Mouse (Mus musculus) cerebellum, adult 2 months (tissue): ENCODE results near the gene Epb41.

Experiments used
- CTCF ChIP-seq: fragments of 200-500 bp; IDR thresholded peaks from 2 replicates; pipeline ENCODE4 v1.5.1; 2011; ENCODE audit warnings: low read depth, mild to moderate bottlenecking, control low read depth, low read length, moderate library complexity, borderline replicate concordance; ENCODE audit not compliant: insufficient read depth
- POLR2A ChIP-seq: fragments of 200-500 bp; IDR thresholded peaks from 2 replicates; pipeline ENCODE4 v1.6.1; 2011; ENCODE audit warnings: low read length, control low read depth, borderline replicate concordance; ENCODE audit not compliant: insufficient read depth

DNA sequence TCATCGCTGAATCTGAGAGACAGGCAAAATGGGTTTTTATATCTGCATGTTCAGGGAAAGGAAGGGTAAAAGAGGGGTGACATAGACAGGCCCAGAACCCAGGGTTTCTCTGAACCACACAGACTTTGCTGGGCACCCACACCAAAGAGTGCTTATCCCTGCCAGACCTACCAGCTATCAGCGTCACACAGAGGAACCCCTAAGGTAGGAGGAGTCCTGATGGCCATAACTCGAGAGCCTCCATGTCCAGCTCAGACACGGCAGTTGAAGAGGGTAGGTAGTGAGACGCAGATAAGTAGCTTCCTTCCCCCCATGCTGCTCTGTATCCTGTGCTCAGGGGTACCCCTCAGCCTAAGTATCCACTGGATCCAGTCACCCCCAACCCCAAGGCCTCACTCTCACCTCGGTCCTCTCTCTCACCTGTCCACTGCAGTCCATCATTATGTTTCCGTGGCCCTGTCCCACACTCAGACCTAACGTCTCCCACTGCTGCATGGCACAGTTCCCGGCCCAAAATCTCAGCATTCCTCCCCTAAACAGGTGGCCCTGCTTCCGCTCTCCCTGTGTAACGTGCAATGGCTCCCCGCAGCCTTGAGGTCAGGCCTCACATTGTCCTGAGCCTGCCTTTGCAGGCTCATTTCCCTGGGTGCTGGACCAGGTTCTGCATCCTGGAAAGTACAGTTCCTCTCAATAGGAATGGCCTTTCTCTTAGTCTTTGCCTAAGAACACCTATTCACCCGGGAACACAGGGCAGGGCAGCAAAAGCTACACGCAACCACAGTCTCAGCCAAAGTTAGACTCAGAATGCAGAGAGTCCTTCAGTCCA is 7.8 kb downstream of the Epb41 start:
- TF ChIP-seq CTCF (no peak), POLR2A (no peak)
